Mouse (Mus musculus): ENCODE measurements at regions not wholly inside any gene's neighbourhood (a gene's known extent, or its start where the extent isn't known, plus 50 kb on each side); places are given as distances from the start of the nearest gene placed in this dataset.

GRCm38 (mm10) chr2:168842261-168842740 lies 74.6 kb upstream of the Sall4 start:
- DNase-seq (ENCODE audit: low spot score) = peak; percentile 87

GRCm38 (mm10) chr2:168841713-168842045 lies 73.9 kb upstream of the Sall4 start:
- no peak for DNase-seq (ENCODE audit: low spot score)

GRCm38 (mm10) chr2:168840853-168841712 lies 73.3 kb upstream of the Sall4 start:
- peak; percentile 52 for DNase-seq (ENCODE audit: low spot score)

- DNase-seq (ENCODE audit: low spot score) = peak; percentile 61
Measured at GRCm38 (mm10) chr2:168839811-168840655, 72.3 kb upstream of the Sall4 start.

GRCm38 (mm10) chr2:168839221-168839620 lies 71.5 kb upstream of the Sall4 start:
- no peak for DNase-seq (ENCODE audit: low spot score)

- DNase-seq (ENCODE audit: low spot score) = peak; percentile 81
Measured at GRCm38 (mm10) chr2:168838681-168839080, 70.9 kb upstream of the Sall4 start.

GRCm38 (mm10) chr2:168837951-168838570 lies 70.3 kb upstream of the Sall4 start:
- peak; percentile 50 for DNase-seq (ENCODE audit: low spot score)

GRCm38 (mm10) chr2:168834771-168835170 lies 67.0 kb upstream of the Sall4 start:
- DNase-seq (ENCODE audit: low spot score) = no peak

GRCm38 (mm10) chr2:168831740-168832139 lies 64.0 kb upstream of the Sall4 start:
- no peak for DNase-seq (ENCODE audit: low spot score)

- DNase-seq (ENCODE audit: low spot score) = no peak
Measured at GRCm38 (mm10) chr2:168820648-168821047, 52.9 kb upstream of the Sall4 start.
